Comparison of ENCODE assay signal across 28 mouse cellular contexts in genomic region chr10:41536714-41537113, GRCm38 (mm10). TPM values are rescaled to one million over a fixed set of nuclear protein-coding genes. Genes with fewer than 3 reads are reported as not detected.
"Had no signal": no experiment of that assay in that cellular context is flagged by ENCODE, and none has a peak within 500 bp of the region (broad histone marks: within the 10 kb centered on the region; RNA-seq: fewer than 3 reads in every experiment).

No protein-coding gene starts in this region.

- H3K9me3 ChIP-seq: heart, embryonic 12.5 days; hindbrain, embryonic 10.5 days; hindbrain, embryonic 12.5 days; kidney, embryonic 15.5 days; limb, embryonic 13.5 days; limb, embryonic 15.5 days; liver, embryonic 12.5 days had no signal

- ATAC-seq: hindbrain, embryonic 16.5 days; intestine, embryonic 16.5 days; liver, embryonic 12.5 days had no signal

- H3K27me3 ChIP-seq: heart, embryonic 12.5 days; hindbrain, embryonic 12.5 days; kidney, embryonic 15.5 days; limb, embryonic 13.5 days; limb, embryonic 15.5 days; liver, embryonic 12.5 days had no signal

- DNase-seq: gastrocnemius, adult 2 months; gastrocnemius, postnatal 10 days; gastrocnemius, postnatal 25 days; heart, adult 2 months; heart, postnatal 10 days; heart, postnatal 4 days; kidney, adult 11 months; kidney, adult 2 months; kidney, adult 9 months; kidney, postnatal 14 days; kidney, postnatal 36 days; left cerebral cortex, postnatal 4 days had no signal

- H3K4me2 ChIP-seq: heart, embryonic 12.5 days; hindbrain, embryonic 12.5 days; hindbrain, embryonic 14.5 days; kidney, embryonic 15.5 days; limb, embryonic 13.5 days; limb, embryonic 15.5 days; liver, embryonic 12.5 days had no signal

- H3K4me3 ChIP-seq: gastrocnemius, adult 2 months; heart, adult 2 months; heart, embryonic 12.5 days; hindbrain, embryonic 10.5 days; hindbrain, embryonic 12.5 days; kidney, embryonic 15.5 days; layer of hippocampus, adult 2 months; left cerebral cortex, adult 2 months; limb, embryonic 13.5 days; limb, embryonic 15.5 days; liver, embryonic 12.5 days had no signal

- H3K9ac ChIP-seq: heart, embryonic 12.5 days; hindbrain, embryonic 12.5 days; hindbrain, embryonic 14.5 days; kidney, embryonic 15.5 days; limb, embryonic 13.5 days; limb, embryonic 15.5 days; liver, embryonic 12.5 days; liver, embryonic 14.5 days had no signal

- H3K4me1 ChIP-seq: heart, embryonic 12.5 days; hindbrain, embryonic 10.5 days; hindbrain, embryonic 12.5 days; kidney, embryonic 15.5 days; limb, embryonic 13.5 days; limb, embryonic 15.5 days; liver, embryonic 12.5 days had no signal

- H3K27ac ChIP-seq: gastrocnemius, adult 2 months; heart, adult 2 months; hindbrain, embryonic 10.5 days; hindbrain, embryonic 12.5 days; hindbrain, embryonic 14.5 days; kidney, embryonic 15.5 days; kidney, postnatal 0 days; layer of hippocampus, adult 2 months; left cerebral cortex, adult 2 months; limb, embryonic 13.5 days; limb, embryonic 15.5 days; liver, embryonic 12.5 days; liver, embryonic 14.5 days had no signal

RNA-seq across cellular contexts. Expression of gene Ppil6, which starts 46.5 kb away (rescaled TPM):
- total RNA-seq: gastrocnemius, adult 2 months; gastrocnemius, postnatal 10 days; gastrocnemius, postnatal 25 days; gastrocnemius, postnatal 4 days; granulocyte monocyte progenitor cell, adult 5-6 weeks had no signal
- polyA plus RNA-seq: liver, embryonic 12.5 days; liver, embryonic 14.5 days had no signal
